Mouse (Mus musculus): Measurements from ENCODE around the gene Gm17581. TPM values are rescaled to one million over a fixed set of nuclear protein-coding genes. Genes with fewer than 3 reads are reported as not detected.

Gene Gm17581
- total RNA-seq, 4 experiments from 2014 or later: not detected

GRCm38 (mm10) chr2:155691723-155692493 lies 43.8 kb downstream of the Gm17581 start, which contains the start of gene Trpc4ap:
Trpc4ap (minus strand) TSS chr2:155692384.
- peak; percentile 91 to 96 for DNase-seq (ENCODE audit: low spot score in 2 of 2)

GRCm38 (mm10) chr2:155691336-155691722 lies 44.3 kb downstream of the Gm17581 start:
- no peak for DNase-seq (ENCODE audit: low spot score in 2 of 2)

- DNase-seq (ENCODE audit: low spot score in 2 of 2): no peak
Observed at GRCm38 (mm10) chr2:155689211-155689610, 46.5 kb downstream of the Gm17581 start.

- DNase-seq (ENCODE audit: low spot score in 2 of 2): no peak
Observed at GRCm38 (mm10) chr2:155687746-155688145, 47.9 kb downstream of the Gm17581 start.

GRCm38 (mm10) chr2:155686572-155686971 lies 49.1 kb downstream of the Gm17581 start:
- no peak for DNase-seq (ENCODE audit: low spot score in 2 of 2)

Other genes with a start within 250 kb of the Gm17581 start
- 10 to 100 TPM; 61.2 to 72.6 (median 61.8) TPM for gene Acss2, start 217.9 kb downstream of the Gm17581 start, total RNA-seq (2022)
- gene Ggt7, start 217.6 kb downstream of the Gm17581 start, total RNA-seq (2022): 100 to 1,000 TPM; 112 to 119 (median 115) TPM
- 10 to 100 TPM; 21.4 to 26.8 (median 22.2) TPM for gene Gss, start 143.1 kb downstream of the Gm17581 start, total RNA-seq (2022)
- gene Myh7b, start 124.7 kb downstream of the Gm17581 start, total RNA-seq (2022): 1 to 10 TPM; 2.6 to 6.0 (median 4.5) TPM
- 100 to 1,000 TPM; 158 to 175 (median 167) TPM for gene Trpc4ap, start 43.5 kb downstream of the Gm17581 start, total RNA-seq (2022)
- gene Edem2, start 6.4 kb downstream of the Gm17581 start, total RNA-seq (2022): 10 to 100 TPM; 23.9 to 33.5 (median 27.8) TPM
- gene Procr, start 15.3 kb upstream of the Gm17581 start, total RNA-seq (2022): 1 to 10 TPM in 3 of 4 experiments, under 1 TPM in 1; 0.85 to 2.6 (median 1.3) TPM
- gene Mmp24, start 39.5 kb upstream of the Gm17581 start, total RNA-seq (2022): 10 to 100 TPM; 30.6 to 40.1 (median 35.6) TPM
- 10 to 100 TPM; 54.2 to 56.6 (median 55.9) TPM for gene BC029722, start 83.6 kb upstream of the Gm17581 start, total RNA-seq (2022)
- 10 to 100 TPM; 53.8 to 72.8 (median 66.9) TPM for gene Eif6, start 91.1 kb upstream of the Gm17581 start, total RNA-seq (2022)
- gene Fam83c, start 99.0 kb upstream of the Gm17581 start, total RNA-seq (2022): not detected
- 10 to 100 TPM; 76.5 to 83.3 (median 78.3) TPM for gene Uqcc1, start 194.4 kb upstream of the Gm17581 start, total RNA-seq (2022)
- gene Gm15557, start 204.9 kb upstream of the Gm17581 start, total RNA-seq (2022): not detected
- under 1 TPM in 3 of 4 experiments, not detected in 1; 0.18 to 0.31 (median 0.31) TPM for gene Gdf5, start 209.5 kb upstream of the Gm17581 start, total RNA-seq (2022)
- 10 to 100 TPM; 21.9 to 24.9 (median 24.5) TPM for gene Cep250, start 220.6 kb upstream of the Gm17581 start, total RNA-seq (2022)

Data from layer of hippocampus, adult 8-10 months (tissue).